Mouse (Mus musculus): ENCODE results near the gene Rhox2g.

DNA sequence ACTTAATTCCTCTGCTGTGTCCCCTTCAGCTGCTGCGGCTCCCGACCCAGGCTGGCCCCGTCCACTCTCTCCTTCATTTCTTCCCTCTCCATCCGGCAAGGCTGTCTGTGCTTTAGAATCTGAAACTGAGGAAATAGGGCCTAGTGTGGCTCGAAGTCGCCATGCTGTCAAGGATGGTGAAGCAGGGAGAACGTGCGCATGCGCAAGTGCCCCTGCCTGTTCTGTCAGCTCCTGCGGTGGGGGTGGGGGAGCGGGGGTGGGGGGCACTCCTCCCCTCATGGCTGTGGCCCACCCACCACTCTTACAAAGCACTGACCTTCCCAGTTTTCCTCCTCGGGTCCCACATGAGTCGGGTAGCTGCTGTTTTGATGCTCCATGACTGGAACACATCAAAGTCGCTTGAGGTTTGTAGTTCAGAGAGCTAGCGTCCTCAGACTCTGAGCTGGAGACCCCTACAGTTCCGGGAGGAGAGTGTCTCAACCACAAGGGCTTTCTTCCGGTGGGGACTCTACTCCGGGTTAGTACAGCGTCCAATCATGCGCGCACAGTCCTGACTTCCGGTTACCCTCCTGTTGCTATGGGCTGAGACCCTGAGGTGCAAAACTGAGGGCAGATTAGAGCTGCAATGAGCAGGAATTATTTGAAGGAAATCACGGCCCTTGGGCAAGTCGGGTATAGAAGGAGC, 39.9 kb upstream of the Rhox2g start:
- TF ChIP-seq EP300 (IDR thresholded peaks at IDR 0.05; ENCODE audit: insufficient read depth, low read depth, low read length) (no peak), CTCF (IDR thresholded peaks at IDR 0.05; ENCODE audit: low read depth, low read length) (no peak), POLR2A (IDR thresholded peaks at IDR 0.05; ENCODE audit: insufficient read depth, low read length) (no peak)

Measured in ES-Bruce4 (cell line).